Mouse (Mus musculus): ENCODE measurements around the gene Gm10945. TPM values are rescaled to one million over a fixed set of nuclear protein-coding genes. Genes with fewer than 3 reads are reported as not detected.

Gm10945 gene
- not detected for total RNA-seq (2022)

- no peak for DNase-seq (ENCODE audit: low spot score in 2 of 2)
Measured at GRCm38 (mm10) chr10:6761287-6761811, at the start of gene Gm10945. TSS of gene Gm10945 (minus strand) at chr10:6761761.

- DNase-seq (ENCODE audit: low spot score in 2 of 2): no peak
Measured at GRCm38 (mm10) chr10:6790226-6790625, 28.7 kb upstream of the Gm10945 start.

DNA sequence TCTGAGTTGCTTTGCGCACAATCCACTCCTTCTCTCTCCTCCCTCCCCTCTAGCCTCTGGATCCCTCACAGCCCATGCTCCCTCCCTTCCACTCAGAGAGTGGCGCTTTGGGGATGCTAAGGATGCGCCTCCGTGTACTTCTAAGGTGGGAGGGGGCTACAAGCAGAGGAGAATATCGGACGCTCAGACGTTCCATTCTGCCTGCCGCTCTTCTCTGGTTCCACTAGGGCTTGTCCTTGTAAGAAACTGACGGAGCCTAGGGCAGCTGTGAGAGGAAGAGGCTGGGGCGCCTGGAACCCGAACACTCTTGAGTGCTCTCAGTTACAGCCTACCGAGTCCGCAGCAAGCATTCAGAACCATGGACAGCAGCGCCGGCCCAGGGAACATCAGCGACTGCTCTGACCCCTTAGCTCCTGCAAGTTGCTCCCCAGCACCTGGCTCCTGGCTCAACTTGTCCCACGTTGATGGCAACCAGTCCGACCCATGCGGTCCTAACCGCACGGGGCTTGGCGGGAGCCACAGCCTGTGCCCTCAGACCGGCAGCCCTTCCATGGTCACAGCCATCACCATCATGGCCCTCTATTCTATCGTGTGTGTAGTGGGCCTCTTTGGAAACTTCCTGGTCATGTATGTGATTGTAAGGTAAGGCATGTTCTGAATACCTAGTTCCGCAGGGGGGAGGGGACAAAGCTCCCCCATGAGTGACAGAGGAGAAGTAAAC lies 27.1 kb upstream of the Gm10945 start:
- DNase-seq (ENCODE audit: low spot score in 2 of 2): peak in 1 of 2 experiments; percentile 9

DNA sequence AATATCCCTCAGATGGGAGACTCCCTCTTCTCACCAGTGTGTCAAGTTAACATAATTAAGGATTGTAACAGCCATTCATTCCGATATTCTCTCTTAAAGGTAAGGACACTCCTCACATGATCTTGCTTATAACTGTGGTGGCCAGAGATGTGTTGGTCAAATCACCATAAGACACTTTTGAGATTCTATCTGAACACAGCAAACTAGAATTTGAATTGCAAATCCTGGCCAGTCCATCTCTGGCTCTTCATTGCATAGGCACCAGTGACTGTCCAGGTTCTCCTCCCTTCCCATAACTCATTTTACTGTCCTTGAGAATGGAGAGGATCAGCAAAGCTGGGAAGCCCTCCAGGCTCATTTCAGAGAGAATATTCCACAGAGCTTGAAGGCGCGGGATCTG lies 3.4 kb downstream of the Gm10945 start, which contains the start of gene Oprm1:
Gene Oprm1 (plus strand): TSS at position 301 of the 400 bp plus-strand sequence.
- DNase-seq (ENCODE audit: low spot score in 2 of 2): no peak

- DNase-seq (ENCODE audit: low spot score in 2 of 2): no peak
Measured at GRCm38 (mm10) chr10:6753375-6753774, 8.2 kb downstream of the Gm10945 start.

- DNase-seq (ENCODE audit: low spot score in 2 of 2): no peak
Measured at GRCm38 (mm10) chr10:6728469-6728868, 33.1 kb downstream of the Gm10945 start.

GRCm38 (mm10) chr10:6723765-6724164 lies 37.8 kb downstream of the Gm10945 start:
- no peak for DNase-seq (ENCODE audit: low spot score in 2 of 2)

GRCm38 (mm10) chr10:6717181-6717948 lies 44.2 kb downstream of the Gm10945 start:
- DNase-seq (ENCODE audit: low spot score in 2 of 2): no peak

- no peak for DNase-seq (ENCODE audit: low spot score in 2 of 2)
Measured at GRCm38 (mm10) chr10:6705226-6705885, 56.2 kb downstream of the Gm10945 start.

DNA sequence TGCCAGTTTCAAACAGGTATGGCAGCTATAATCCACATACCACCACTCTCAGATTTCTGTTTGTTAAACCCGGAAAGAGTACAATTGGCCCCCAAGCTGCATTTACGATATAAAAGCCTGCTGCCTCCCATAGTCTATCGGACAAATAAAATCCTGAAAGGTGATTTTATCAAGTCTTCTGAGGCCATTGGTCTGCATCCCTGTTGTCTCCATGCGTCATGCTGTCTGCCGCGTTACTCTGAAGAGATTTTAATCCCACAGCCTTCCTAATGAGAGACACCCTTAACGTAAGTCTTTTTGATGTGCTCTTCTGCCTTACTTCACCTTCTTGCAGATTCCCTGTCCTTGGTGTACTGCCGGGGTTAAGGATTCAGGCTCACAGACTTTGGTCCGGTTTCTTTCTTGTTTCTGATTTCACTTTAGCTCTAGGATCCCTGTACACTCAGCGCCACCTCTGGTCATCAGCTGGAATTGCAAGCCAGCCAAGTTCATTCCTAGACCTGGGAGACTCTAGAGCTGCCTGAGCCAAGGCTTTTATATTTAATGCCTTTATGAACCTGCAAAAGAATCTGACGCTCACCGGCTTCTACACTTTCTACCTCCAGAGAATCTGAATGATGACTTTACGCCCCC lies 67.2 kb downstream of the Gm10945 start:
- peak; percentile 8 to 32 for DNase-seq (ENCODE audit: low spot score in 2 of 2)

Other genes starting within 250 kb of the Gm10945 start
- 10 to 100 TPM in 3 of 4 experiments, 1 to 10 TPM in 1; 9.7 to 11.6 (median 10.7) TPM for gene Oprm1, start 3.3 kb downstream of the Gm10945 start, total RNA-seq (2022)

All from left cerebral cortex, adult 8-10 months (tissue).